Mouse (Mus musculus) erythroblast, embryonic 14.5 days (primary cell): ENCODE measurements around the gene Hkdc1. TPM values are rescaled to one million over a fixed set of nuclear protein-coding genes. Genes with fewer than 3 reads are reported as not detected.

Experiments
- H3K27me3 ChIP-seq: 2 replicates; pipeline ENCODE4 v1.6.1; 2012; ENCODE audit warnings: inconsistent platforms; ENCODE audit not compliant: control insufficient read depth
- H3K36me3 ChIP-seq: 2 replicates; pipeline ENCODE4 v1.6.1; 2012; ENCODE audit warnings: mild to moderate bottlenecking, inconsistent platforms; ENCODE audit not compliant: control insufficient read depth
- H3K4me1 ChIP-seq: 2 replicates; pipeline ENCODE4 v1.6.1; 2012; ENCODE audit warnings: inconsistent platforms; ENCODE audit not compliant: control insufficient read depth
- H3K4me3 ChIP-seq: replicated peaks from 2 replicates; pipeline ENCODE3; 2012; ENCODE audit warnings: moderate library complexity, mild to moderate bottlenecking, inconsistent platforms
- H3K9me3 ChIP-seq: 2 replicates; pipeline ENCODE4 v1.6.1; 2012; ENCODE audit warnings: low read length, inconsistent platforms, mixed read lengths; ENCODE audit not compliant: control insufficient read depth
- GATA1 ChIP-seq: IDR thresholded peaks from 2 replicates; pipeline ENCODE4 v1.6.1; 2012; ENCODE audit warnings: low read length, inconsistent platforms, mixed read lengths
- TAL1 ChIP-seq: IDR thresholded peaks from 3 replicates; pipeline ENCODE4 v1.6.1; 2012; ENCODE audit warnings: low read length, inconsistent platforms, mixed read lengths
- polyA plus RNA-seq: library from polyadenylated mRNA; stranded (reverse); fragments of >175 nt; gene quantifications from 2 replicates; pipeline ENCODE4 v1.2.3, GENCODE M21; 2012

Hkdc1 gene
- polyA plus RNA-seq, 1 experiment = 0.01 TPM

GRCm38 (mm10) chr10:62401641-62402111, 20.6 kb downstream of the Hkdc1 start:
- no peaks in the 10 kb centered on the region for H3K4me1 ChIP-seq
- H3K9me3 ChIP-seq = no peaks in the 10 kb centered on the region
- H3K36me3 ChIP-seq = no peaks in the 10 kb centered on the region; the same call in 1 of the 2 replicates
- TF ChIP-seq GATA1 (no peak), TAL1 (no peak)
- no peak overlapping the region for H3K4me3 ChIP-seq
- peaks cover 13% of the 10 kb centered on the region for H3K27me3 ChIP-seq

GRCm38 (mm10) chr10:62383011-62383410, 39.3 kb downstream of the Hkdc1 start:
- Histone ChIP-seq H3K27me3 (peaks cover 4% of the 10 kb centered on the region; the same call in 1 of the 2 replicates), H3K9me3 (no peaks in the 10 kb centered on the region), H3K4me3 (no peak overlapping the region), H3K36me3 (no peaks in the 10 kb centered on the region; the same call in 1 of the 2 replicates), H3K4me1 (peaks cover 5% of the 10 kb centered on the region)
- no peak for TF ChIP-seq GATA1

GRCm38 (mm10) chr10:62380936-62381335, 41.4 kb downstream of the Hkdc1 start:
- Histone ChIP-seq H3K4me1 (peaks cover 5% of the 10 kb centered on the region), H3K9me3 (no peaks in the 10 kb centered on the region), H3K27me3 (peaks cover 8% of the 10 kb centered on the region), H3K4me3 (no peak overlapping the region), H3K36me3 (no peaks in the 10 kb centered on the region; the same call in 1 of the 2 replicates)
- TF ChIP-seq TAL1 (no peak), GATA1 (no peak)

- no peaks in the 10 kb centered on the region; the same call in 1 of the 2 replicates for H3K36me3 ChIP-seq
- H3K9me3 ChIP-seq = no peaks in the 10 kb centered on the region
- H3K4me3 ChIP-seq = no peak within 1 kb of the TSS
- H3K4me1 ChIP-seq = peaks cover 5% of the 10 kb centered on the region
- peaks cover 8% of the 10 kb centered on the region for H3K27me3 ChIP-seq
- TF ChIP-seq TAL1 (no peak), GATA1 (no peak)
Measured at GRCm38 (mm10) chr10:62379808-62380207, 42.5 kb downstream of the Hkdc1 start, which contains the start of gene Hk1. TSS of gene Hk1 (minus strand) at chr10:62379908.

- TF ChIP-seq GATA1 (no peak), TAL1 (no peak)
- Histone ChIP-seq H3K27me3 (no peaks in the 10 kb centered on the region), H3K9me3 (no peaks in the 10 kb centered on the region), H3K4me3 (no peak overlapping the region), H3K36me3 (no peaks in the 10 kb centered on the region), H3K4me1 (peaks cover 2% of the 10 kb centered on the region)
Measured at GRCm38 (mm10) chr10:62358827-62359226, 63.5 kb downstream of the Hkdc1 start.

GRCm38 (mm10) chr10:62356105-62356730, 66.1 kb downstream of the Hkdc1 start:
- Histone ChIP-seq H3K36me3 (no peaks in the 10 kb centered on the region), H3K4me3 (no peak overlapping the region), H3K4me1 (peaks cover 2% of the 10 kb centered on the region), H3K27me3 (no peaks in the 10 kb centered on the region), H3K9me3 (peaks cover 2% of the 10 kb centered on the region; the same call in 1 of the 2 replicates)
- TF ChIP-seq TAL1 (no peak), GATA1 (no peak)

GRCm38 (mm10) chr10:62345147-62345546, 77.1 kb downstream of the Hkdc1 start:
- H3K9me3 ChIP-seq = peaks cover 5% of the 10 kb centered on the region
- TF ChIP-seq TAL1 (peak; percentile 71), GATA1 (peak; percentile 72)
- peaks cover 34% of the 10 kb centered on the region for H3K36me3 ChIP-seq
- H3K4me3 ChIP-seq = peak overlapping the region; percentile 36
- H3K27me3 ChIP-seq = no peaks in the 10 kb centered on the region
- H3K4me1 ChIP-seq = peaks cover 73% of the 10 kb centered on the region

- Histone ChIP-seq H3K36me3 (peaks cover 42% of the 10 kb centered on the region), H3K27me3 (no peaks in the 10 kb centered on the region), H3K4me1 (peaks cover 75% of the 10 kb centered on the region), H3K4me3 (peak overlapping the region; percentile 40), H3K9me3 (peaks cover 5% of the 10 kb centered on the region)
- peak; percentile 44; the same call in 1 of the 2 replicates for TF ChIP-seq GATA1
- TF ChIP-seq TAL1 = no peak
Measured at GRCm38 (mm10) chr10:62344004-62344752, 78.1 kb downstream of the Hkdc1 start.

- no peaks in the 10 kb centered on the region for H3K27me3 ChIP-seq
- TF ChIP-seq GATA1 (peak; percentile 99), TAL1 (peak; percentile 90)
- H3K4me1 ChIP-seq = peaks cover 86% of the 10 kb centered on the region
- peak overlapping the region; percentile 70 for H3K4me3 ChIP-seq
- peaks cover 57% of the 10 kb centered on the region for H3K36me3 ChIP-seq
- no peaks in the 10 kb centered on the region for H3K9me3 ChIP-seq
Measured at GRCm38 (mm10) chr10:62342512-62342911, 79.8 kb downstream of the Hkdc1 start.
